Mouse (Mus musculus) gonadal fat pad, adult 2 months (tissue): ENCODE measurements at regions not wholly inside any gene's neighbourhood (a gene's known extent, or its start where the extent isn't known, plus 50 kb on each side); places are given as distances from the start of the nearest gene placed in this dataset.
"Not testable (repeated sequence)": the region's sequence is repeated elsewhere in the genome, so short reads cannot be mapped to it uniquely, and the experiment has no call there.

ENCODE experiments used
- DNase-seq: peaks from one replicate; pipeline ENCODE4 v3.0.0-alpha.2; 2012; ENCODE audit warnings: low read depth

DNA sequence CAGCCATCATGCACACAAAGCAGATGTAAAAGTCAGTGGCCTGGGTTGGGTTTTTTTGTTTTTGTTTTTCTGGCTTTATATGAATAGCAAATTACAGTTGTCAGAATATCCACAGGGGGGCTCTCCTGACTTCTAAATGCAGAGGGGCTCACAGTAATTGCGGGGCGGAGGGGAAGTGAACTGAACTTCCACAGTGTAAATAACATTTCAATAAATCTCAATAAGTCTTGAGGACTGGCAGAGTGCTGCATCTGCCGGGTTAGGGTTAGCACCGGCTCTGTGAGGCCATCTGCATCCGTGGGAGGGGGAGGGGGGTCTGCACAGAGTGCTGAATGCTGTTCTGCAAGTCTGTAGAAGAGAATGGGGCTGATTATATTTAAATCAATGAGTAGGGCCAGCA lies 50.3 kb upstream of the Arl4c start:
- no peak for DNase-seq

GRCm38 (mm10) chr1:88756658-88757057 lies 54.6 kb upstream of the Arl4c start:
- no peak for DNase-seq

- DNase-seq = no peak
Measured at GRCm38 (mm10) chr1:88757162-88757561, 55.1 kb upstream of the Arl4c start.

DNA sequence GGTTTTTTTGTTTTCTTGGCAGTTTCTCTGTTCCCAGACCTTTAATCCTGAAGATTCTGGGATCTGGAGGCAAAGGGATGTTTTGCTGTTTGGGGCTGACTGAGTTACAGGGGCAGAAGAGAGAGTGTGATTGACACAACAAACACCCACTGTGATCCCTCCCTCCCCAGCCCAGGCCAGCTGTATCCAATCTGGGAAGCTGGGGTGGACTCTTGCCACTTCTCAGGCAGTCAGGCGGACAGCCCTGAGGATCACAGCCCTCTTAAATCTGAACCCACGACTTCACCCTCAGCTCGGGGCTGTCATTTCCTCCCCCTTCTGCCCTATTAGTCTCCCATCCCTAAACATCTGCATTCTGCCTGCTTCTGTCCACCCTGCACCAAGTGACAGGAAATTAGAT lies 55.7 kb upstream of the Arl4c start:
- no peak for DNase-seq

GRCm38 (mm10) chr1:88760643-88761042 lies 58.6 kb upstream of the Arl4c start:
- no peak for DNase-seq

- DNase-seq = no peak
Measured at GRCm38 (mm10) chr1:88761121-88761520, 59.1 kb upstream of the Arl4c start.

DNA sequence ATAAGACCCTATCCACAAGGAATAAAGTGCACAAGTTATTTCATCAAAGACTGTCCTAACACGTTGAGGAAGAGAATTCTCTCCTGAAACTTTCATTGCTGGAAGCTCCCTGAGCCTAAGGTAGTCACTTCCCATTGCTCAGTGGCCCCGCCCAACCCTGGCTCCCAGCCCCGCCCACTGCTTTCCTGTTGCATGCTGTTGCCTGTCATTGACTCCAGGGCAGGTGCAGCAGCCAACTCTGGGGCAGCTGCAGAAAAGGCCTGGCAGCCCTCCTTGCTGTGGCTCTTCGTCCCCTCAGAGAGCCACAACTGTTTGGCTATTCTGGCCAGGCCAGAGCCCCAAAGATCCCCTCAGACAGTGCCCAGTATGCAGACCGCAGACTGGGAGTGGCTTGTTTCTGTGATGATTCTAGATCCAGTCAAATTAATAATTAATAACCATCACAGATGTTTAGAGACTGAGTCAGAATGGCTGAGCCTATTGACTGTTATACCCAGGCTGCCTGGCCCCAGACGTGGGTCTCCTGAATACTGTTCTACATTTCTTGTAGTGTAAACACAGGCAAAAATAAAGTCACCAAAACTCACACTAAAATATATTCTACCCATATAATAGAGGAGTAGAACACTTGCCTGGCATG lies 61.8 kb upstream of the Arl4c start:
- no peak for DNase-seq

DNA sequence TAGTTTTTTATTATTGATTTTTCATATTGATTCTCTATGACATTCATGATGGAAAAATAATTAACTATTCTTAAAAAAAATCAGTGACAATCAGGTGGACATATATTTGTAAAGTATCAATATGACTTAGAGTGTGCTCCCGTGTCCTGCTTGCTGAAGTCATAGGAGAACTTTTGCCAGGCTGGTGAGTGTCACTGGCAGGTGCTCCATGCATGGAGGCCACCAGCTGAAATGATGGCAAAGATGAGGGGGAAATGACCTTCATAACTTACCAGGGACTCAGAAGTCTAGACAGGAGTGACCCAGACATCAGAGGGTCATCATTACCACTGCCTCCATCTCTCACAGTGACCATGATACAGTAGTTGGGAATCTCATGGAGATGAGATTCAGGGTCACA lies 62.5 kb upstream of the Arl4c start:
- DNase-seq = no peak

- DNase-seq = no peak
Measured at GRCm38 (mm10) chr1:88777009-88777408, 75.0 kb upstream of the Arl4c start.

- DNase-seq = no peak
Measured at GRCm38 (mm10) chr1:88780262-88780661, 78.2 kb upstream of the Arl4c start.

DNA sequence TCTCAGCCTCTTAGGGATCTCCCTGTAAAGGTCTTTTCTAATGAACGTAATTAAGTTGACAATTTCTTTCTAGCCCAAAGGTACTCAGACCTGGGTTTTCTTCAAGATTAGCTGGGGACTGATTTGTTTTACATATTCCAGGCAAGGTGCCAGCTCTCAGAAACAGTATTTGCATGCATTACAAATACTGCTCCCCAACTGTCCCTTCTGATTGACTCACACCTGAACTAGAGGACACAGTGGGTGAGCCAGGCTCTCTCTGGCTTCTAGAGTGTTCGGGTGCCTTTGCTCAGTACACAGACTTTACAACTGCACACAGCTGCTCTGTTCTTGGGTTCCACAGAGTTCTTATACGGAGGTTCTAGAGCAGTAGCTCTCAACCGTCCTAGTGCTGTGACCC lies 81.1 kb upstream of the Arl4c start:
- DNase-seq = no peak

DNA sequence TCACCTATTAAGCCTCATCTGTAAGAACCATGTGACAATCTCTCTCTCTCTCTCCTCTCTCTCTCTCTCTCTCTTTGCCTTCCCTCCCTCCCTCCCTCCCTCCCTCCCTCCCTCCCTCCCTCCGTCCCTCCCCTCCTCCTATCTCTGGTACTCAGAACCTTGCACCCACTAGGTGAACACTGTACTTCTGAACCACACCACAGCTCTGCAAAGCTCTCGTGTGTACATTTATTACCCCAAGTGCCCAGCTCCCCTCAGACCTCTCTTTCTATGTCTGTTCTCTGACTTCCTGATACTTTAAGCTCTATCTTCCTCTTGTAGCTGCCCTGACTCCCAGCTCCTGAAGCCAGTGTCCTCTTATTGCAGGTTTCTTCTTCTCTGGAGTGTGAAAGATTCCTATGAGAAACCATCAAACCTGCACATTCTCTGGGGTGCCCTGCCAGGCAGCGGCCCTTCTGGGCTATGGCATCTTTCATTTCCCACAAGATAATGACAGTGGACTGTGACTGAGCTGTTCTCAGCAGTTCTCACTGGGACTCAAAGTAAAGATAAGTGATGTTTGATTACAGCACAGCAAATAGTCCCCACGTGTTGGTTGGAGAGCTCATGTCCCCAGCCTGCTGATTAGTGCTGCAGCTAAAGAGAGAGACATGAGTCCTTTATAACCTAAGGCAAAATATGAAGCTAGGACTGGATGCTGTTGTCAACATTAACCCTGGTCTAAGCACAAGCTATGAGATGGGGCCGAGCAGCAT lies 83.0 kb upstream of the Arl4c start:
- DNase-seq = no peak

DNA sequence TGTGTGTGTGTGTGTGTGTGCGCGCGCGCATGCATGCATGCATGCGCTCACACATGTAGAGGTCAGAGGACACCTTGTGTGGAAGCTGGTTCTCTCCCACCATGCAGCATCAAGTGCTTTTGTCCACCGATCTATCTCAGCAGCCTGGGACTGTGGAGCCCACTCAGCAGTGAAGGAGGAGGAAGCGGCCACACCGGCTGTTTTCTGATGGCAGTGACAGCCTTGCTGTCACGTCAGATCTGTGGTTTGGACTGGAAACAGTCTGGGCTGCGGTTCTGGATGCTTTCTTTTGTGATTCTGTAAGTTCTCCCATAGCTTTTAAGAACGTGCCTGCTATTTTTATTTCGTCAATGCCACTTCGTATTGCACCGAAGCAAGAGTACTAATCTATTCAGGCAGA lies 84.0 kb upstream of the Arl4c start:
- no peak for DNase-seq

GRCm38 (mm10) chr1:88790674-88791073 lies 88.7 kb upstream of the Arl4c start:
- no peak for DNase-seq

GRCm38 (mm10) chr1:88794926-88795325 lies 92.9 kb upstream of the Arl4c start:
- peak; percentile 82 for DNase-seq

DNA sequence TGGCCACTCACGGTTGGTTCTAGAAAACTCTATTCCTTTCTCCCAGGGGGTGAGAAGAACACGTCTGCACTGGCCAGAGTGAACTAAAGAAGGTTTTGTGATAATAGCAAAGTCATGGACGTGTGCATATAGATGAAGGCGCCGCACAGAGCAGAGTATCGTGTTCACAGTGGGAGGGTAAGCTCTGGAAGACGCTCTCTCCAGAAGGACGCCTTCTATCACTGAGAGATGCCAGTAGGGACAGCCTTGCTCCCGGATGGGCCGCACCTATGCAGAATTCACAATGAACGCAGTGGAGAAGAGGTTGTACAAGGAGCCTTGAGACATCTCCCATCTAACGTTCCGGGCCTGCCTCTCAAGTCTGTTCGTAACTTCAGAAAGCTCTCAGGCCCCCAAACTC lies 96.5 kb upstream of the Arl4c start:
- no peak for DNase-seq

GRCm38 (mm10) chr1:88798874-88799273 lies 96.9 kb upstream of the Arl4c start:
- no peak for DNase-seq

DNA sequence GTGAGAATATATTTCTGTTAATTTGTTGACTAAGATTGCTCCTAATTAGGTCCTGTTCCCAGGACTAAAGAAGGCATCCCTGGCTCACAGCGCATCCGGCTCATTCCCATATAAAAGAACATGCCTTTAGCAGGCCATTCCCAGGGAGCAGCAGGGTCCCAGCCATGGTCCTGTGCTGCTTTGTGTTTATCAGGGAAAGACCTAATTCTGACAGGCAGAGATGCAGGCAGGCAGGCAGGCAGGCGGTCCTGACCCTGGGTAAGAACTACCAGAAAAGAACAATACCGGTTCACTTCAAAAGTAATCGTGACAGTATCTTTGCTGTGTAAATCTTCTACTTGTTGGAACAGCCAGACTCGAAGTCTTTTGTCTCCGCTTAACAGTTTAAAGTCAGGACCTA lies 97.3 kb upstream of the Arl4c start:
- DNase-seq = no peak

- no peak for DNase-seq
Measured at GRCm38 (mm10) chr1:88799789-88800188, 97.8 kb upstream of the Arl4c start.

DNA sequence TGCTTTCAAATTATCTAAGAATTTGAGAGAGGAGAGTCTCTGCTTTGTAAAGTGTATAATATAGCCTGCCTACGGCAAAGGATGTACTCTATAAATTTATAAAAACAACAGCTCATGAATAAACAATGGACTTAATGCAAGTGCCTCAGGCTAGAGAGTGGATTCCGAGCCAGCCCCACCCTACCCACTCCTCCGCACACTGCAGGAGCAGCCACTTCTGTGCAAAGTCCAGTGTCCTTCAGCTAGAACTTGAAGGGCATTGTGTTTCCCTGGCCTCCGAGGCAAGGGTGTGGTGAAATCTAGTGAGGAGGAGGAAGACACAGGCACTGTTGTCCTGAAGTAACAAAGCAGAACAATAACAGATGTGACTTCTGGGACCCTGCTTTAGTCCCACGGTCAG lies 98.4 kb upstream of the Arl4c start:
- no peak for DNase-seq

GRCm38 (mm10) chr1:88801151-88801550 lies 99.1 kb upstream of the Arl4c start:
- DNase-seq = not testable (repeated sequence)

GRCm38 (mm10) chr1:88806960-88807359 lies 104.9 kb upstream of the Arl4c start:
- no peak for DNase-seq

DNA sequence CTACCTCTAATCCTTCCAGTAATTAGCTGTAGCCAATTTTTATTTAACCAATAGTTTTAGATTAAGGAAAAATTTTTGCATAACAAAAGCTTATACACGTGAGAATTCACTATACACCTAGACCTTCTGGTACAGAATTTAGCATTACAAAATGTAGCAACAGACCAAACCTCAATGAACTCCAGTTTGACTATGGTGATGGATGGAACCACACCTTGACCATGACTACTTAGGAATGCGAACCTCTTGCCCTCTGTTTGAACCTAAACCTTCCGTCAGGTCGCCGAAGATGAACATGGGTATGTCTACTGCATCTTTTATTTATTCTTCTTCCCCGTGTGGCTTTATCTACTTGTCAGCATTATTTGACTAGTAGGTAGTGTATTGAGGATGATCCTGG lies 105.9 kb upstream of the Arl4c start:
- no peak for DNase-seq

GRCm38 (mm10) chr1:88808508-88808907 lies 106.5 kb upstream of the Arl4c start:
- DNase-seq = no peak
